Mouse (Mus musculus): ENCODE data around the gene Adsl. TPM values are rescaled to one million over a fixed set of nuclear protein-coding genes. Genes with fewer than 3 reads are reported as not detected.

The Adsl gene
- polyA plus RNA-seq, 1 experiment from 2014 or later = 215 TPM

- Histone ChIP-seq H3K36me3 (replicated peaks) (peaks cover 85% of the 10 kb centered on the region), H3K27me3 (replicated peaks; ENCODE audit: low read depth, poor library complexity, severe bottlenecking) (no peaks in the 10 kb centered on the region), H3K9me3 (no peaks in the 10 kb centered on the region), H3K4me1 (peaks cover 14% of the 10 kb centered on the region), H3K27ac (replicated peaks) (no peak overlapping the region), H3K4me3 (no peak overlapping the region)
- no peak for DNase-seq (ENCODE audit: low spot score)
- 93% methylated on average over 9 of the region's 9 CpGs for WGBS
These were observed 5.7 kb downstream of the Adsl start for GRCm38 (mm10) chr15:80953971-80954370.

- H3K27ac ChIP-seq (replicated peaks) = no peak overlapping the region
- DNase-seq (ENCODE audit: low spot score) = no peak
- peaks cover 5% of the 10 kb centered on the region for H3K4me1 ChIP-seq
- no peaks in the 10 kb centered on the region for H3K27me3 ChIP-seq (replicated peaks; ENCODE audit: low read depth, poor library complexity, severe bottlenecking)
- WGBS = 73% methylated on average over 3 of the region's 3 CpGs
- no peaks in the 10 kb centered on the region for H3K9me3 ChIP-seq
- H3K36me3 ChIP-seq (replicated peaks) = peaks cover 90% of the 10 kb centered on the region
- no peak overlapping the region for H3K4me3 ChIP-seq
These were observed 6.6 kb downstream of the Adsl start for GRCm38 (mm10) chr15:80954861-80955260.

DNA sequence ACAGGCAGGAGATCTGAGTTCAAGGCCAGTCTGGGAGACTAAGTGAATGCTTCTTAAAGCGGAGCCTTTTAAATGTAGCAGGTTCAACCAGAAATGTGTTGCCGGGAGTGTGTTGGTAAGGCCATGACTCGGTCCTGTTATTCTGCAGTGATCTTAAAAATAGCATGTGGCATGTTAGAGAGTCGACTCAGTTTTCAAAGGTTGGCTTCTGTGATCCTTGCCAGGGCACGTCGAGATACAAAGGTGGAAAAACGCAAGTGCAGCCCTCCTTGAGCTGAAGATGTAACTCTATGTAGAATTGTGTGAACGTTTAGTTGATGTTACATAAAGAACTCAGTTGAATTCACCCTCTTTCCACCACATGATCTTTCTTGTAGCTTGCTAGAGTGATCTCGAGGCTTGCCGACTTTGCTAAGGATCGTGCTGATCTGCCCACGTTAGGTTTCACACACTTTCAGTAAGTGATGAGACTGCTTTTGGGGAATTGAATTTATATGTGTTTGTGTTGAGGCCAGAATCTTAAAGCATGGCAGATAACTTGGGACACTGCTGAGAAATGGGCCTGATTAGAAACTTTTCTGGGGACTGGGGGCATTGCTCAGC, 7.6 kb downstream of the Adsl start:
- Histone ChIP-seq H3K4me1 (no peaks in the 10 kb centered on the region), H3K27me3 (replicated peaks; ENCODE audit: low read depth, poor library complexity, severe bottlenecking) (no peaks in the 10 kb centered on the region), H3K36me3 (replicated peaks) (peaks cover 91% of the 10 kb centered on the region), H3K9me3 (no peaks in the 10 kb centered on the region), H3K4me3 (no peak overlapping the region), H3K27ac (replicated peaks) (no peak overlapping the region)
- 94% methylated on average over 12 of the region's 12 CpGs for WGBS
- DNase-seq (ENCODE audit: low spot score) = no peak

- Histone ChIP-seq H3K36me3 (replicated peaks) (peaks cover 62% of the 10 kb centered on the region), H3K27ac (replicated peaks) (no peak overlapping the region), H3K4me3 (no peak overlapping the region), H3K9me3 (no peaks in the 10 kb centered on the region), H3K27me3 (replicated peaks; ENCODE audit: low read depth, poor library complexity, severe bottlenecking) (no peaks in the 10 kb centered on the region), H3K4me1 (no peaks in the 10 kb centered on the region)
- 88% methylated on average over 1 of the region's 1 CpGs for WGBS
- DNase-seq (ENCODE audit: low spot score) = no peak
These were observed 21.1 kb downstream of the Adsl start for GRCm38 (mm10) chr15:80969371-80969770.

DNA sequence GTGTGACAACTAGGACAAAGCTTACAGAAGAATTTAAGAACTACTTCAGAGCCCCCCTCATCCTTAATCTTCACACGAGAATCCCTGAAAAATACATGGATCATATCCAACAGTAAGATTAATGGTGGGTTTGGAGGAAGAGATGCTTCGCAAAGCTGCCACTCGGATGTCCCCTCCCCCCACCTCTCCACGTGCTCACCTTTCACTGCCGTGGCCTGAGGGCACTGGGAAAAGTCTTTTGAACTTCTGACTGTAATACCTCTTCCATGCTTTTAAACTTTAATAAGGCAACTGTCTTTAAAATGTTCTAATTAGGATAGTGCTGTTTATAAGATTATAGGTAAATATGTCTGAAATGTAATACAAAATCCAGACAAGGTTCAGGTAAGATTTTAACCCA, 26.0 kb downstream of the Adsl start:
- H3K27me3 ChIP-seq (replicated peaks; ENCODE audit: low read depth, poor library complexity, severe bottlenecking) = no peaks in the 10 kb centered on the region
- H3K4me1 ChIP-seq = peaks cover 14% of the 10 kb centered on the region
- H3K27ac ChIP-seq (replicated peaks) = no peak overlapping the region
- WGBS = 55% methylated on average over 5 of the region's 5 CpGs
- H3K4me3 ChIP-seq = no peak overlapping the region
- no peaks in the 10 kb centered on the region for H3K9me3 ChIP-seq
- peaks cover 18% of the 10 kb centered on the region for H3K36me3 ChIP-seq (replicated peaks)
- peak; percentile 20 for DNase-seq (ENCODE audit: low spot score)

DNA sequence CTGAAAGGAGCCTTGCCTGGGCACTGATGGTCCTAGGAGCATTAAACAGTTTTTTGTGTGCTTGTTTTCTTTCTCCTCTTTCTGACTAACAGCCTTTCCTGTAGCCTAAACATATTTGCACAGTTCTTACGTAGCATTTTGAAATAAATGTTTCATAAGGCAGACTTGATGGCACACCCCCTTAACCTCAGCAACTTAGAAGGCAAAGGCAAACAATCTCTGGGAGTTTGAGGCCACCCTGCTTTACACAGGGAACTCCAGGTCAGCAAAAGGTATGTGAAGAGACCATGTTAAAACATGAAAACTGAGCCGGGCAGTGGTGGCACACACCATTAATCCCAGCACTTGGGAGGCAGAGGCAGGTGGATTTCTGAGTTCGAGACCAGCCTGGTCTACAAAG, 27.4 kb downstream of the Adsl start:
- Histone ChIP-seq H3K27me3 (replicated peaks; ENCODE audit: low read depth, poor library complexity, severe bottlenecking) (no peaks in the 10 kb centered on the region), H3K4me3 (no peak overlapping the region), H3K4me1 (peaks cover 14% of the 10 kb centered on the region), H3K27ac (replicated peaks) (no peak overlapping the region), H3K36me3 (replicated peaks) (peaks cover 5% of the 10 kb centered on the region), H3K9me3 (no peaks in the 10 kb centered on the region)
- WGBS = 83% methylated on average over 3 of the region's 3 CpGs
- no peak for DNase-seq (ENCODE audit: low spot score)

DNA sequence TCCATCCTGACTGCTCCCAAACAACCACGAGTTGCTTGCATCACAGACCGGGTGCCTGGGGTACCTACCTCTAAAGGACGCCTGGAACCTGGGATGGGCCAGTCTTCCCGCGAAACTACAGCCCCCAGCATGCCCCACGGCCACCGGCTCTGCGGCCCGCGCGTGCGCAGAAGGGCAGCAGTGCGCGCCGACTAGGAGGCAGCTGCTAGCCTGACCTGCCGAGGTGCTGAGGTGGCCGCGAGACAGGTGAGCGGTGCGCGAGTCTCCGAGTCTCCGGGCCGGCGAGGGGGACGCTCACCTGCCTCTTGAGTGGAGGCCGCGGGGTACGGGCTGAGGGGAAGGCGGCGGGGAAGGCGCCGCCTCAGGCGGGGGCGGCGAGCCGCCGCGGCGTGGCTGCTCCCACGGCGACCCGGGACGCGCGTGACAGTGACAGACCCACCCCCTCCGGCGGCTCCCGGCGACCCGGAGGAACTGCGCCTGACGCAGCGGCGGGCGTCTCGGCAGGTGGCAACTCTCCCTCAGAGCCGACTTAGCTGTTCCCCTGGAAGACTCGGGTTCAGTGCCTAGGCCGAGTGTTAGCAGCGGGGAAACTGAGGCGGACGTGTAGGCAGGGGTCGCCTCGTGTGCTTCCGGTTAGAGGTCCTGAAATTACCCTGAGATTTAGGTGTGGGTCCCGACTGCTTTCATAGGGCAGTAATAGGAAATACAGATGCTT, 29.5 kb downstream of the Adsl start, which contains the start of gene Sgsm3:
TSS of gene Sgsm3 (plus strand) at position 146 of the 715 bp plus-strand sequence.
- no peaks in the 10 kb centered on the region for H3K9me3 ChIP-seq
- H3K36me3 ChIP-seq (replicated peaks) = no peaks in the 10 kb centered on the region
- H3K4me3 ChIP-seq = peak within 1 kb of the TSS; percentile 93
- no peaks in the 10 kb centered on the region for H3K27me3 ChIP-seq (replicated peaks; ENCODE audit: low read depth, poor library complexity, severe bottlenecking)
- peak; percentile 91 for DNase-seq (ENCODE audit: low spot score)
- peaks cover 14% of the 10 kb centered on the region for H3K4me1 ChIP-seq
- WGBS = under 1% methylated on average over 67 of the region's 67 CpGs
- H3K27ac ChIP-seq (replicated peaks) = peak within 1 kb of the TSS; percentile 83

DNA sequence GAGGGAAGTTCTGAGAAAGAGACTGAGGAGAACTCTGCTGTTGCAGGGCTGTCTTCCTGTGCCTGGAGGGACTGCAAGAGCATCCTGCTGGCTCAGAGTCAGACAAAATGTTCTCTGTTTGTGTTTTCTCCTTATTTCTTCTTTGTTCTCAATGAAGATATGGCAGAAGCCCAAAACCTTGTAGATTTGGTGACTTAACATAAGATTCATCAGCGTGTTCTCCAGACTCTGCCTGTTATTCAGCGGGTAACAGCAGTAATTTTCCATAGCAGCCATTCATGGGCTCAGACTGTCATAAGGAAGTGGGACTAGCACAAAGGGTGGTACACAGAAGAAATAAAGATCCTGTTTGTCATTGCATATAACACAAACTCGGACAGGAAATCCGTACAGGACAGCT, 31.3 kb downstream of the Adsl start:
- Histone ChIP-seq H3K4me3 (no peak overlapping the region), H3K27me3 (replicated peaks; ENCODE audit: low read depth, poor library complexity, severe bottlenecking) (no peaks in the 10 kb centered on the region), H3K36me3 (replicated peaks) (no peaks in the 10 kb centered on the region), H3K9me3 (no peaks in the 10 kb centered on the region), H3K27ac (replicated peaks) (no peak overlapping the region), H3K4me1 (peaks cover 14% of the 10 kb centered on the region)
- 81% methylated on average over 4 of the region's 4 CpGs for WGBS
- DNase-seq (ENCODE audit: low spot score) = no peak

GRCm38 (mm10) chr15:80981176-80981575, 32.9 kb downstream of the Adsl start:
- Histone ChIP-seq H3K36me3 (replicated peaks) (no peaks in the 10 kb centered on the region), H3K27ac (replicated peaks) (no peak overlapping the region), H3K9me3 (no peaks in the 10 kb centered on the region), H3K4me3 (no peak overlapping the region), H3K4me1 (peaks cover 14% of the 10 kb centered on the region), H3K27me3 (replicated peaks; ENCODE audit: low read depth, poor library complexity, severe bottlenecking) (no peaks in the 10 kb centered on the region)
- no peak for DNase-seq (ENCODE audit: low spot score)
- 85% methylated on average over 4 of the region's 4 CpGs for WGBS

DNA sequence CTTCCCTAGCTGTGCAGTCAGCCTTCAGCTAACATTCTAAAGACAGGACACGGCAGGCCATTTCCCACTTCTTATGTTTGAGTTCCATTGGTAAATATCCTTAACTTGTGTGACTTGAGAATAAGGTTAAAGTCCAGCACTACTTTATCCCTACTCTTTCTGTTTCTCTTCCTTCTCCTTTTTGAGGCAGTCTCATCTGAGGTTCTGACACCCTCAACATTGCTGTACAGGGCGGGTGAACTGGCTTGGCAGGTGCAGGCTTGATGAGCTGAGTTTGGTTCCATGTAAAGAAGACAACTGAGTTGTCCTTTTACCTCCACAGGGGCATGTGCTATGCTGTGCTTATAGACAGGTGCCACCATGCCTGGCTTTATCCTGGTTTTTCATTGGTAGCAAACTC, 35.0 kb downstream of the Adsl start:
- H3K27me3 ChIP-seq (replicated peaks; ENCODE audit: low read depth, poor library complexity, severe bottlenecking) = no peaks in the 10 kb centered on the region
- H3K9me3 ChIP-seq = no peaks in the 10 kb centered on the region
- no peaks in the 10 kb centered on the region for H3K36me3 ChIP-seq (replicated peaks)
- H3K4me3 ChIP-seq = no peak overlapping the region
- peaks cover 5% of the 10 kb centered on the region for H3K4me1 ChIP-seq
- no peak for DNase-seq (ENCODE audit: low spot score)
- H3K27ac ChIP-seq (replicated peaks) = no peak overlapping the region
- WGBS = 91% methylated on average over 2 of the region's 2 CpGs

- H3K9me3 ChIP-seq = no peaks in the 10 kb centered on the region
- no peaks in the 10 kb centered on the region for H3K36me3 ChIP-seq (replicated peaks)
- no peak overlapping the region for H3K4me3 ChIP-seq
- no peak overlapping the region for H3K27ac ChIP-seq (replicated peaks)
- no peak for DNase-seq (ENCODE audit: low spot score)
- WGBS = 49% methylated on average over 1 of the region's 1 CpGs
- no peaks in the 10 kb centered on the region for H3K4me1 ChIP-seq
- no peaks in the 10 kb centered on the region for H3K27me3 ChIP-seq (replicated peaks; ENCODE audit: low read depth, poor library complexity, severe bottlenecking)
These were observed 40.0 kb downstream of the Adsl start for GRCm38 (mm10) chr15:80988331-80988730.

DNA sequence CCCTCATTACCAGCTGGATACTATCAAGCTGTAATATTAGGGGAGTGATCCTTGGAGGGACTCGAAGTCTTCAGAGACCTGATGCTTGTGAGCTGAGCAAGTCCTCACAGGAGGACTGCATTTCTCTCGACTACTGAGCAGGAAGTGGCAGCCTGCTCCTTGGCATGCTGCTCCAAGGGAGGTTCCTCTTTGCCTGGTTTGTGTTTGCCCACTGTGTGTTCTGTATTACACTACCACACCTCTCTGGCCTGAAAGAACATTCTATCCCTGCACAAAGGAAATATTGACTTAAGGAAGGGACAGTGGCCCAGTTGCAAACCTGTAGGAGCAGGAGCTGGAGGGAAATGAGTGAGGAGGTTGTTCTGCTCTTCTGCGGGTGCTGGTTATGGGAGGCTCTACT, 41.4 kb downstream of the Adsl start:
- H3K9me3 ChIP-seq = no peaks in the 10 kb centered on the region
- no peaks in the 10 kb centered on the region for H3K27me3 ChIP-seq (replicated peaks; ENCODE audit: low read depth, poor library complexity, severe bottlenecking)
- 76% methylated on average over 3 of the region's 3 CpGs for WGBS
- H3K36me3 ChIP-seq (replicated peaks) = no peaks in the 10 kb centered on the region
- DNase-seq (ENCODE audit: low spot score) = no peak
- H3K4me1 ChIP-seq = no peaks in the 10 kb centered on the region
- H3K27ac ChIP-seq (replicated peaks) = no peak overlapping the region
- no peak overlapping the region for H3K4me3 ChIP-seq

GRCm38 (mm10) chr15:80994959-80995358, 46.7 kb downstream of the Adsl start:
- H3K27me3 ChIP-seq (replicated peaks; ENCODE audit: low read depth, poor library complexity, severe bottlenecking) = no peaks in the 10 kb centered on the region
- DNase-seq (ENCODE audit: low spot score) = no peak
- H3K4me3 ChIP-seq = no peak overlapping the region
- H3K9me3 ChIP-seq = no peaks in the 10 kb centered on the region
- WGBS = 91% methylated on average over 5 of the region's 5 CpGs
- peaks cover 4% of the 10 kb centered on the region; the same call in 1 of the 2 replicates for H3K4me1 ChIP-seq
- H3K36me3 ChIP-seq (replicated peaks) = no peaks in the 10 kb centered on the region
- H3K27ac ChIP-seq (replicated peaks) = no peak overlapping the region
